Mouse (Mus musculus): Measurements from ENCODE around the gene Mycn. TPM values are rescaled to one million over a fixed set of nuclear protein-coding genes. Genes with fewer than 3 reads are reported as not detected.

Gene Mycn
- polyA plus RNA-seq, 1 experiment from 2014 or later, result 60.3 TPM

- H3K27me3 ChIP-seq, result no peaks in the 10 kb centered on the region
- H3K4me2 ChIP-seq, result no peak overlapping the region
- WGBS, result 36% methylated on average over 9 of the region's 9 CpGs
- H3K4me1 ChIP-seq (replicated peaks), result no peaks in the 10 kb centered on the region
- no peak for ATAC-seq (ENCODE audit: low read depth)
- no peaks in the 10 kb centered on the region for H3K36me3 ChIP-seq
- no peaks in the 10 kb centered on the region for H3K9me3 ChIP-seq
- H3K27ac ChIP-seq (replicated peaks), result no peak overlapping the region
- no peak overlapping the region for H3K9ac ChIP-seq
- no peak overlapping the region for H3K4me3 ChIP-seq
Observed at GRCm38 (mm10) chr12:12916298-12916697, 25.4 kb downstream of the Mycn start.

- ATAC-seq (ENCODE audit: low read depth), result no peak
- H3K9me3 ChIP-seq, result no peaks in the 10 kb centered on the region
- WGBS, result 84% methylated on average over 11 of the region's 11 CpGs
Observed at GRCm38 (mm10) chr12:12910356-12910979, 31.2 kb downstream of the Mycn start.

DNA sequence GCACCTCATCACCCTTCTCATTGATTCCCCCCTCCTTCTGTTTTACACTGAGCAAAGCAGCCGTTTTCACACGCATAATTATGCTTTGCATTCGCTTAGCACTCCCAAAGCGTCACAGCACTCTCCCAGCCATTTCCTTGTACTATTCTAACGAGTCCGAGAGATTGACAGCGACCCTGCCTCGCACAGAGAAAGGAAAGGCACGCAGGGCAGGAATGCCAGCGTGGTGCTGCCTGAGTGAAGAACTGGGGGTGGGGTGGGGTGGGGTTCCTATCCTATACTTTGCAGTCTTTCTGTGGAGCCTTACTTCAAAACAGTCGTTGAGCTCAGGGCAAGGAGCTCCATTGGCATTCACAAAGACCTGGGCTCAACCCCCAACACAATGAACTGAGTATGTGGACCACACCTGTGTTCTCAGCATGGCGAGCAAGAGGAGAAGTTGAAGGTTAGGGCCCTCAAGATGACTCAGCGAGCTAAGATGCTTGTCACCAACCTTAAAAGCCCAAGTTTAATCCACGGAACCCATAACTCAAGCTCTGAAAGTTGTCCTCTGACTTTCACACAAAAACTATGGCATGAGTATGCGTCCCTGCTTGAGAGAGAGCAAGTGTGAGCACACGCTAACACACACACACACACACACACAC, 32.0 kb downstream of the Mycn start:
- Histone ChIP-seq H3K4me1 (replicated peaks) (peaks cover 27% of the 10 kb centered on the region), H3K4me2 (no peak overlapping the region), H3K27me3 (no peaks in the 10 kb centered on the region), H3K36me3 (no peaks in the 10 kb centered on the region), H3K9ac (no peak overlapping the region), H3K27ac (replicated peaks) (no peak overlapping the region), H3K9me3 (no peaks in the 10 kb centered on the region), H3K4me3 (no peak overlapping the region)
- no peak for ATAC-seq (ENCODE audit: low read depth)
- 42% methylated on average over 16 of the region's 16 CpGs for WGBS

More at GRCm38 (mm10) chr12:12910356-12910979, 31.2 kb downstream of the Mycn start:
- H3K9ac ChIP-seq, result no peak overlapping the region
- H3K4me2 ChIP-seq, result no peak overlapping the region
- H3K4me3 ChIP-seq, result no peak overlapping the region
- H3K27me3 ChIP-seq, result no peaks in the 10 kb centered on the region
- H3K36me3 ChIP-seq, result no peaks in the 10 kb centered on the region
- H3K27ac ChIP-seq (replicated peaks), result no peak overlapping the region
- H3K4me1 ChIP-seq (replicated peaks), result peaks cover 20% of the 10 kb centered on the region

- Histone ChIP-seq H3K4me3 (no peak overlapping the region), H3K9ac (no peak overlapping the region), H3K36me3 (no peaks in the 10 kb centered on the region), H3K27me3 (no peaks in the 10 kb centered on the region), H3K4me2 (no peak overlapping the region), H3K4me1 (replicated peaks) (peaks cover 41% of the 10 kb centered on the region), H3K9me3 (no peaks in the 10 kb centered on the region), H3K27ac (replicated peaks) (peak overlapping the region; percentile 52)
- no peak for ATAC-seq (ENCODE audit: low read depth)
- 49% methylated on average over 6 of the region's 6 CpGs for WGBS
Observed at GRCm38 (mm10) chr12:12906771-12907170, 34.9 kb downstream of the Mycn start.

GRCm38 (mm10) chr12:12906321-12906720, 35.4 kb downstream of the Mycn start:
- Histone ChIP-seq H3K4me2 (no peak overlapping the region), H3K27me3 (no peaks in the 10 kb centered on the region), H3K9me3 (no peaks in the 10 kb centered on the region), H3K4me1 (replicated peaks) (peaks cover 41% of the 10 kb centered on the region), H3K36me3 (no peaks in the 10 kb centered on the region), H3K27ac (replicated peaks) (peak overlapping the region; percentile 52), H3K9ac (no peak overlapping the region), H3K4me3 (no peak overlapping the region)
- no peak for ATAC-seq (ENCODE audit: low read depth)
- 51% methylated on average over 8 of the region's 8 CpGs for WGBS

GRCm38 (mm10) chr12:12905117-12905516, 36.6 kb downstream of the Mycn start:
- 0 out of 2 replicates have a peak, but pooled peaks have one; percentile 8 for ATAC-seq (ENCODE audit: low read depth)
- Histone ChIP-seq H3K27ac (replicated peaks) (peak overlapping the region; percentile 93), H3K4me1 (replicated peaks) (peaks cover 41% of the 10 kb centered on the region), H3K36me3 (no peaks in the 10 kb centered on the region), H3K4me2 (peak overlapping the region; percentile 50; the same call in 1 of the 2 replicates), H3K9ac (peak overlapping the region; percentile 65; the same call in 1 of the 2 replicates), H3K27me3 (no peaks in the 10 kb centered on the region), H3K4me3 (no peak overlapping the region), H3K9me3 (no peaks in the 10 kb centered on the region)
- WGBS, result 35% methylated on average over 6 of the region's 6 CpGs

DNA sequence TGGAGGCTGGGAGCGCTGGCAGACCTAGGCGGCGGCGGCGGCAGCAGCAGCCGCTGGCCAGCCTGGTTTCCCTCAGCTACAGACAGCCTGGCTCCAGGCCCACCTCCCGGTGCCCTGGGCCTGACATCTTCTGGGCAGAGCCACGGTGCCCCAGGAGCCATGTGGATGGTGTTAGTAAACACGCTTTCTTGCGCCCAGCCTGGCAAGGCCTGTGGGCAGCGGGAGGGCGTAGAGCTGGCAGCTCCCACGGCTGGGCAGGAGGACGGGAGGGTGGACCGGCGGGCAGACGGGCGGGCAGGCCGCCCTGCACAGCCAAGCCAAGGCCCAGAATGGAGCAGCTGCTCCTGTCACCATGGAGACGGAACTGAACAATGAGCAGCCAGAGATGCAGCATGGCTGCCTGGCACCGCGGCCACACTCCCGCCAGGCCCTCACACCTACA, 37.2 kb downstream of the Mycn start:
- peak overlapping the region; percentile 65 for H3K9ac ChIP-seq
- H3K4me3 ChIP-seq, result peak overlapping the region; percentile 21
- peaks cover 39% of the 10 kb centered on the region for H3K4me1 ChIP-seq (replicated peaks)
- peak overlapping the region; percentile 50 for H3K4me2 ChIP-seq
- H3K27me3 ChIP-seq, result no peaks in the 10 kb centered on the region
- H3K36me3 ChIP-seq, result no peaks in the 10 kb centered on the region
- H3K27ac ChIP-seq (replicated peaks), result peak overlapping the region; percentile 93
- no peaks in the 10 kb centered on the region for H3K9me3 ChIP-seq
- WGBS, result 2% methylated on average over 23 of the region's 23 CpGs
- peak; percentile 96 for ATAC-seq (ENCODE audit: low read depth)

DNA sequence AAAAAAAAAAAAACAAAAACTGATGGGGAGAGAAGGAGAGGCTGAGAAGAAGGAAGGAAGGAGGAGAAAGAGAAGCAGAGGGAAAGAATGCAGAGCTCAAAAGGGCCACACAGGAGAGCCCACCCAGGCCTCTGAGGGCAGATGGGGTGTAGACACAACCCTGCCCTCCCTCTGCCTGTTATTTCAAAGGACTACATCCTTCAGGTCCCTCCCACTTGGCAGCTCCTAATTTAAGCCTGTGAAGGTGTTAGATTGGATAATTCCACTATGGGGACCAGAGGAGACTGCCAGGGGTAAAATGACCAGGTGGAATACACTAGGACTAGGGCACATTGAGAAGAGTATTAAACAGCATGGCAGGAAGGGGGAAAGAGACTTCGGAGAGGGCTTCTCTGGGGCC, 37.6 kb downstream of the Mycn start:
- ATAC-seq (ENCODE audit: low read depth), result peak; percentile 32
- Histone ChIP-seq H3K27ac (replicated peaks) (peak overlapping the region; percentile 93), H3K36me3 (no peaks in the 10 kb centered on the region), H3K4me3 (peak overlapping the region; percentile 21; the same call in 1 of the 2 replicates), H3K4me1 (replicated peaks) (peaks cover 36% of the 10 kb centered on the region), H3K9me3 (no peaks in the 10 kb centered on the region), H3K9ac (peak overlapping the region; percentile 65), H3K27me3 (no peaks in the 10 kb centered on the region), H3K4me2 (peak overlapping the region; percentile 50)
- WGBS, result 0% methylated on average over 1 of the region's 1 CpGs

DNA sequence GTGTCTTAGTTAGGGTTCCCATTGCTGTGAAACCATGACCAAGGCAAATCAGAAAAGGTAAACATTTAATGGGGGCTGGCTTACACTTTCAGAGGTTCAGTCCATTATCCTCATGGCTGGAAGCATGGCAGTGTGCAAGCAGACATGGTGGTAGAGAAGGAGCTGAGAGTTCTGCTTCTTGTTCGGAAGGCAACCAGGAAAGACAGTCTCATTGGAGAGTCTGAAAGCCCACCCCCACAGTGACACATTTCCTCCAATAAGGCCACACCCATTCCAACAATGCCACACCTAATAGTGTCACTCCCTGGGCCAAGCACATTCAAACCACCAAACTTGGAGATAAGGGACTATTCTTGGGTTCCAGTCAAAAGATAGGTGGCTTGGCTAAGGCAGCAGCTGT, 39.3 kb downstream of the Mycn start:
- peaks cover 36% of the 10 kb centered on the region for H3K4me1 ChIP-seq (replicated peaks)
- WGBS, result 96% methylated on average over 1 of the region's 1 CpGs
- no peak overlapping the region for H3K4me2 ChIP-seq
- no peak overlapping the region for H3K9ac ChIP-seq
- no peak overlapping the region for H3K4me3 ChIP-seq
- no peaks in the 10 kb centered on the region for H3K36me3 ChIP-seq
- ATAC-seq (ENCODE audit: low read depth), result no peak
- no peaks in the 10 kb centered on the region for H3K9me3 ChIP-seq
- no peaks in the 10 kb centered on the region for H3K27me3 ChIP-seq
- H3K27ac ChIP-seq (replicated peaks), result no peak overlapping the region

- no peaks in the 10 kb centered on the region for H3K36me3 ChIP-seq
- no peak overlapping the region for H3K27ac ChIP-seq (replicated peaks)
- H3K9me3 ChIP-seq, result no peaks in the 10 kb centered on the region
- H3K4me1 ChIP-seq (replicated peaks), result peaks cover 2% of the 10 kb centered on the region; the same call in 1 of the 2 replicates
- H3K4me2 ChIP-seq, result no peak overlapping the region
- 58% methylated on average over 2 of the region's 2 CpGs for WGBS
- no peaks in the 10 kb centered on the region for H3K27me3 ChIP-seq
- no peak overlapping the region for H3K4me3 ChIP-seq
- H3K9ac ChIP-seq, result no peak overlapping the region
- no peak for ATAC-seq (ENCODE audit: low read depth)
Observed at GRCm38 (mm10) chr12:12898356-12899126, 43.2 kb downstream of the Mycn start.

DNA sequence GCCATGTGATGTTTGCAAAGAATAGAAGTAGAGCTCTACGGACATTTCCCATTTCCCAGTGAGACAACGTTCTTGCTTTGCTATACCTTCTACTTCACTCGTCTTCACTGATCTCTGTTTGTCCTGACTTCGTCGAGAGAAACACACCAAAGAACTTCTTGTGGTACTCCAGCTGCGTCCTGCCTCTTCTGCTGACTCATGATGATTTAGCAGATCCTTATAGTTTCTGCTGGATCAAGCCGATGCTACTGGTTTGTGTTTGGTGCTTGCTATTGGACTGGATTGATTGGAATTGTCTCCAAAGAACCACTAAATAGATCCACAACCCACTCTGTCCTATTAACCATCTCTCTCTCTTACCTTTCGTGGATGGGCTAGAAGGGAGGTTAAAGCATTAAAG, 47.7 kb downstream of the Mycn start:
- H3K4me1 ChIP-seq (replicated peaks), result no peaks in the 10 kb centered on the region; the same call in 1 of the 2 replicates
- H3K27ac ChIP-seq (replicated peaks), result no peak overlapping the region
- no peaks in the 10 kb centered on the region for H3K9me3 ChIP-seq
- H3K27me3 ChIP-seq, result no peaks in the 10 kb centered on the region
- no peaks in the 10 kb centered on the region for H3K36me3 ChIP-seq
- WGBS, result 94% methylated on average over 8 of the region's 8 CpGs
- no peak overlapping the region for H3K4me3 ChIP-seq
- ATAC-seq (ENCODE audit: low read depth), result no peak
- no peak overlapping the region for H3K4me2 ChIP-seq
- H3K9ac ChIP-seq, result no peak overlapping the region
